Mouse (Mus musculus): ENCODE measurements around the gene Gm11569. TPM values are rescaled to one million over a fixed set of nuclear protein-coding genes. Genes with fewer than 3 reads are reported as not detected.

Gene Gm11569
- not detected in 2 replicates for polyA plus RNA-seq (2012)

DNA sequence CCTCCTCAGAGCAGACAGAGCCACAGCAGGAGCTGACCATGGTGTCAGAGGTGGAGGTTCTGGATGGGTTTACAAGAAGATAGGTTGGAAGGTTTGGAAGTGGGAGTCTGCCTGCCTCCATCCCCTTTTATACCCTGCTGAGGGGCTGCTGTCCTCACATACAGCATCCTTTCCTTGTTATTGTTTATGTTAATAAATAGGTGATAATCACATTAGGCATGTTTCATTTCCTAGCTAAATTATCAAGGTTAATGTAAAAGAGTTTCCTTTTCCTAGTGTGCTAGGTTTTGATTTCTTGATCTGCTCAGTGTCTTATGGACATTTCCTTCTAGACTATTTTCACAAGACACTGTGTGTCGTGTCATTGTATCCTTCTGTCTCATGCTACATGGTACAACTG lies at the start of gene Gm11569:
Gene Gm11569, minus strand, starts transcription at position 101 of the 400 bp plus-strand sequence.

GRCm38 (mm10) chr11:99837966-99838365 lies 39.2 kb upstream of the Gm11569 start, which contains the start of gene 2300003K06Rik:
TSS of gene 2300003K06Rik (minus strand) at chr11:99838066.

DNA sequence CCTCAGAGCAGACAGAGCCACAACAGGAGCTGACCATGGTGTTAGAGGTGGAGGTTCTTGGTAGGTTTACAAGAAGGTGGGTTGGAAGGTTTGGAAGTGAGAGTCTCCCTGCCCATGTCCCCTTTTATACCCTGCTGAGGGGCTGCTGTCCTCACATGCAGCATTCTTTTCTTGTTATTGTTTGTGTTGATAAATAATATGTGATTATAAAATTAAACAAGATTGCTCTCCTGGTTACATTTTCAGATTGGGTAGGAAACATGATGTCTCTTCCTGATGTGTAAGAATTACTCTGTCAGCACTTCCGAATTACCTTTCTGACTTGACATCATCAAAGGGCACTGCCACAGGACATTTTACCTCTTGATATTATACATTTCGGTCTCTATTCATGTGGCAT lies 16.8 kb upstream of the Gm11569 start, which contains the start of gene Gm11564:
Gene Gm11564, minus strand, starts transcription at position 101 of the 400 bp plus-strand sequence.

GRCm38 (mm10) chr11:99809792-99810191 lies 11.1 kb upstream of the Gm11569 start, which contains the start of gene Krtap4-13:
TSS of gene Krtap4-13 (minus strand) at chr11:99809892.

DNA sequence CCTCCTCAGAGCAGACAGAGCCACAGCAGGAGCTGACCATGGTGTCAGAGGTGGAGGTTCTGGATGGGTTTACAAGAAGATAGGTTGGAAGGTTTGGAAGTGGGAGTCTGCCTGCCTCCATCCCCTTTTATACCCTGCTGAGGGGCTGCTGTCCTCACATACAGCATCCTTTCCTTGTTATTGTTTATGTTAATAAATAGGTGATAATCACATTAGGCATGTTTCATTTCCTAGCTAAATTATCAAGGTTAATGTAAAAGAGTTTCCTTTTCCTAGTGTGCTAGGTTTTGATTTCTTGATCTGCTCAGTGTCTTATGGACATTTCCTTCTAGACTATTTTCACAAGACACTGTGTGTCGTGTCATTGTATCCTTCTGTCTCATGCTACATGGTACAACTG lies 5.6 kb upstream of the Gm11569 start, which contains the start of gene Gm11554:
Gene Gm11554, minus strand, starts transcription at position 101 of the 400 bp plus-strand sequence.

GRCm38 (mm10) chr11:99793367-99793766 lies 5.4 kb downstream of the Gm11569 start, which contains the start of gene Gm11596:
TSS of gene Gm11596 (minus strand) at chr11:99793467.

GRCm38 (mm10) chr11:99784900-99785299 lies 13.8 kb downstream of the Gm11569 start, which contains the start of gene Krtap4-9:
TSS of gene Krtap4-9 (plus strand) at chr11:99785200.

DNA sequence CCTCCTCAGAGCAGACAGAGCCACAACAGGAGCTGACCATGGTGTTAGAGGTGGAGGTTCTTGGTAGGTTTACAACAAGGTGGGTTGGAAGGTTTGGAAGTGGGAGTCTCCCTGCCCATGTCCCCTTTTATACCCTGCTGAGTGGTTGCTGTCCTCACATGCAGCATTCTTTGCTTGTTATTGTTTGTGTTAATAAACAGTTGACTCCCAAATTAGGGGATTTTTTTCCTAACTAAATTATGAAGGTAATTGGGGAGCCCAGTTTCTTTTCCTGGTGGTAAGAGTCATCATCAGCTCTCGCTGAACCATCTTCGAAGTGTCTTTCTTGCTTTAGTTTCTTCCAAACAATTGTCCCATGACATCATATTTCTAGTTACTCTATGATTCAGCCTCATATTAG lies 18.1 kb downstream of the Gm11569 start, which contains the start of gene Krtap4-8:
Gene Krtap4-8, minus strand, starts transcription at position 101 of the 400 bp plus-strand sequence.

DNA sequence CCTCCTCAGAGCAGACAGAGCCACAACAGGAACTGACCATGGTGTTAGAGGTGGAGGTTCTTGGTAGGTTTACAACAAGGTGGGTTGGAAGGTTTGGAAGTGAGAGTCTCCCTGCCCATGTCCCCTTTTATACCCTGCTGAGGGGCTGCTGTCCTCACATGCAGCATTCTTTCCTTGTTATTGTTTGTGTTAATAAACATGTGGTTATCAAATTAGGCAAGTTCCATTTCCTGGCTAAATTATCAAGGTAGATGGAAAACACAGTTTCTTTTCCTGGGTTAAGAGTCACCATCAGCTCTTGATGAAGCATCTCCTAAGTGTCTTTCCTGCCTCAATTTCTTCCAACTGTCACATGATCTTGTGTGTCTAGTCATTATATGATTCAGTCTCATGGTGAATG lies 25.9 kb downstream of the Gm11569 start, which contains the start of gene Gm11595:
Gene Gm11595, minus strand, starts transcription at position 101 of the 400 bp plus-strand sequence.

Other genes with a start within 250 kb of the Gm11569 start
- gene Krtap3-3, start 248.1 kb downstream of the Gm11569 start, polyA plus RNA-seq (2012) = not detected in 2 replicates
- not detected in 2 replicates for gene Krtap3-2, start 242.1 kb downstream of the Gm11569 start, polyA plus RNA-seq (2012)
- not detected in 2 replicates for gene Gm11939, start 239.5 kb downstream of the Gm11569 start, polyA plus RNA-seq (2012)
- gene Krtap3-1, start 232.3 kb downstream of the Gm11569 start, polyA plus RNA-seq (2012) = not detected in 2 replicates
- not detected in 2 replicates for gene Krtap1-5, start 217.9 kb downstream of the Gm11569 start, polyA plus RNA-seq (2012)
- not detected in 2 replicates for gene Krtap1-4, start 215.3 kb downstream of the Gm11569 start, polyA plus RNA-seq (2012)
- not detected in 2 replicates for gene Krtap1-3, start 207.6 kb downstream of the Gm11569 start, polyA plus RNA-seq (2012)
- gene Krtap9-3, start 200.8 kb downstream of the Gm11569 start, polyA plus RNA-seq (2012) = not detected in 2 replicates
- not detected in 2 replicates for gene Gm11938, start 195.6 kb downstream of the Gm11569 start, polyA plus RNA-seq (2012)
- gene Gm11937, start 188.7 kb downstream of the Gm11569 start, polyA plus RNA-seq (2012) = not detected in 2 replicates
- not detected in 2 replicates for gene Krtap2-4, start 184.1 kb downstream of the Gm11569 start, polyA plus RNA-seq (2012)
- gene Gm11562, start 178.5 kb downstream of the Gm11569 start, polyA plus RNA-seq (2012) = not detected in 2 replicates
- 0.11 TPM in 1 of 2 replicates, not detected in the other for gene Krtap4-1, start 170.7 kb downstream of the Gm11569 start, polyA plus RNA-seq (2012)
- gene Krtap4-2, start 163.8 kb downstream of the Gm11569 start, polyA plus RNA-seq (2012) = not detected in 2 replicates
- not detected in 2 replicates for gene Krtap4-7, start 154.8 kb downstream of the Gm11569 start, polyA plus RNA-seq (2012)
- gene Gm11555, start 148.7 kb downstream of the Gm11569 start, polyA plus RNA-seq (2012) = not detected in 2 replicates
- not detected in 2 replicates for gene Gm11563, start 140.0 kb downstream of the Gm11569 start, polyA plus RNA-seq (2012)
- 0.08 TPM in 1 of 2 replicates, not detected in the other for gene Krtap4-6, start 133.0 kb downstream of the Gm11569 start, polyA plus RNA-seq (2012)
- gene Gm14190, start 108.2 kb downstream of the Gm11569 start, polyA plus RNA-seq (2012) = not detected in 2 replicates
- not detected in 2 replicates for gene Gm14180, start 64.6 kb downstream of the Gm11569 start, polyA plus RNA-seq (2012)
- gene Gm11595, start 26.0 kb downstream of the Gm11569 start, polyA plus RNA-seq (2012) = not detected in 2 replicates
- not detected in 2 replicates for gene Krtap4-8, start 18.2 kb downstream of the Gm11569 start, polyA plus RNA-seq (2012)
- not detected in 2 replicates for gene Krtap4-9, start 13.7 kb downstream of the Gm11569 start, polyA plus RNA-seq (2012)
- gene Gm11596, start 5.5 kb downstream of the Gm11569 start, polyA plus RNA-seq (2012) = not detected in 2 replicates
- not detected in 2 replicates for gene Gm11554, start 5.5 kb upstream of the Gm11569 start, polyA plus RNA-seq (2012)
- gene Krtap4-13, start 11.0 kb upstream of the Gm11569 start, polyA plus RNA-seq (2012) = not detected in 2 replicates
- gene Gm11564, start 16.7 kb upstream of the Gm11569 start, polyA plus RNA-seq (2012) = not detected in 2 replicates
- not detected in 2 replicates for gene 2300003K06Rik, start 39.1 kb upstream of the Gm11569 start, polyA plus RNA-seq (2012)
- not detected in 2 replicates for gene Krtap4-16, start 52.7 kb upstream of the Gm11569 start, polyA plus RNA-seq (2012)
- not detected in 2 replicates for gene Gm11568, start 59.0 kb upstream of the Gm11569 start, polyA plus RNA-seq (2012)
- not detected in 2 replicates for gene Gm11559, start 65.5 kb upstream of the Gm11569 start, polyA plus RNA-seq (2012)
- gene Krtap9-1, start 74.5 kb upstream of the Gm11569 start, polyA plus RNA-seq (2012) = not detected in 2 replicates
- gene Gm11567, start 80.3 kb upstream of the Gm11569 start, polyA plus RNA-seq (2012) = not detected in 2 replicates
- gene Krtap31-1, start 109.0 kb upstream of the Gm11569 start, polyA plus RNA-seq (2012) = not detected in 2 replicates
- gene Gm11565, start 115.8 kb upstream of the Gm11569 start, polyA plus RNA-seq (2012) = not detected in 2 replicates
- gene Krtap31-2, start 137.4 kb upstream of the Gm11569 start, polyA plus RNA-seq (2012) = not detected in 2 replicates
- gene Krtap9-5, start 149.5 kb upstream of the Gm11569 start, polyA plus RNA-seq (2012) = not detected in 2 replicates
- not detected in 2 replicates for gene Krtap29-1, start 180.1 kb upstream of the Gm11569 start, polyA plus RNA-seq (2012)
- gene Krtap16-1, start 187.7 kb upstream of the Gm11569 start, polyA plus RNA-seq (2012) = not detected in 2 replicates
- gene Krtap17-1, start 195.1 kb upstream of the Gm11569 start, polyA plus RNA-seq (2012) = not detected in 2 replicates
- gene Krt33a, start 217.3 kb upstream of the Gm11569 start, polyA plus RNA-seq (2012) = not detected in 2 replicates
- not detected in 2 replicates for gene Krt33b, start 230.9 kb upstream of the Gm11569 start, polyA plus RNA-seq (2012)
- not detected in 2 replicates for gene Krt34, start 242.6 kb upstream of the Gm11569 start, polyA plus RNA-seq (2012)